Mouse (Mus musculus) kidney, adult 2 months (tissue): Measurements from ENCODE around the gene Gm49369.

ENCODE experiments used
- CTCF ChIP-seq: fragments of 200-500 bp; conservative IDR thresholded peaks from 2 replicates; pipeline ENCODE4 v1.5.1; 2011; ENCODE audit warnings: low read depth, mild to moderate bottlenecking, control low read depth, low read length, moderate library complexity, mixed read lengths; ENCODE audit not compliant: insufficient read depth, insufficient read length
- POLR2A ChIP-seq: fragments of 200-500 bp; IDR thresholded peaks from one replicate; pipeline ENCODE4 v1.6.1; 2011; ENCODE audit warnings: low read depth, low read length, control low read depth

DNA sequence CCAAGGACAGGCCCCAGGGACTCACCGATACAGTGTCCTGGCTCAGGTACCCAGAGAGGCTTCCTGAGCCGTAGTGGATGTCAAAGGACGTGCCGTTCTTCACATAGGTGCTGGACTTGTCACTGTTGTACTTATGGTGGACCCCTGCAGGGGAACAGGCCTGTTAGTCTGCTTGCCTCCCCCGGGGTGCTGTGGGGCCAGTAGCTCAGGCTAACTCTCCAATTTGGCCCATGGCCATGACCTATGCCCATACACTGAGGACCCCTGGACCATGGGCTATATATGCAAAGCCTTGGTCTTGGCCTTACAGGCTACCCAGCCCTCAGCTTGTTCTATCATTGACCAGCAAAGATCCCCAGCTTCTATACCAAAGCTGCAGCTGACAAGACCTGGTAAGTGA is at the start of gene Gm49369:
- no peak for TF ChIP-seq CTCF
- no peak for TF ChIP-seq POLR2A
